Mouse (Mus musculus): Measurements from ENCODE around the gene Tns3. TPM values are rescaled to one million over a fixed set of nuclear protein-coding genes. Genes with fewer than 3 reads are reported as not detected.

Tns3 gene
- polyA plus RNA-seq, 1 experiment from 2014 or later = 30.4 TPM

DNA sequence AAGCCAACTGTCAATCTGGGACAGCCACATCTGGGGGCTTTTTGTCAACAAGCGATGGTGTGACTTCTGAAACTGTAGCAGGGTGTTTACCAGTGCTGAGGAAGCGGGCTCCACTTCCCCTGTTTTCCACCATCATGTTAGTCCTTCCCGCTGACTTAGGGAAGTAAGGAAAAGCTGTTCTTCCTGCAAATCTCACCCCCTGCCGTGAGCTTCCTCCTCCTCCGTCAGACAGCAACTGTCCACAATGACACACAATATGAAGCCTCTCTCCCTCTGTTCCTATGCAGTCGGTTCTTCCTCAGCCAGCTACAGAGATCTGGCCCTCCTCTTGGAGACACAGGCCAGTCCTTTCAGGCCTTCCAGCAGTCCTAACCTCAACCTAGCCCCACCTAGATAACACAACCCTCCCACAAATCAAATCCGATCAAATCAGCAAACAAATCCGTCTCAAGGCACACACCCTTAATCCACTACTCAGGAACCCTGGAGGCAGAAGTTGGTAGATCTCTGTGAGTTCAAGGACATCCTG, 34.4 kb downstream of the Tns3 start:
- no peak overlapping the region for H3K9ac ChIP-seq (ENCODE audit: low read length)
- H3K36me3 ChIP-seq (ENCODE audit: control insufficient read depth, insufficient read depth, low read length) = no peaks in the 10 kb centered on the region
- H3K27me3 ChIP-seq (ENCODE audit: control insufficient read depth, insufficient read depth, low read length) = no peaks in the 10 kb centered on the region
- H3K27ac ChIP-seq (ENCODE audit: low read length) = peak overlapping the region; percentile 25
- no peaks in the 10 kb centered on the region for H3K9me3 ChIP-seq (replicated peaks; ENCODE audit: control insufficient read depth, low read length)
- H3K4me1 ChIP-seq (ENCODE audit: control insufficient read depth, insufficient read depth, low read length) = peaks cover 36% of the 10 kb centered on the region
- WGBS = 69% methylated on average over 8 of the region's 8 CpGs
- ATAC-seq (ENCODE audit: insufficient read depth, low FRiP score) = no peak
- H3K4me2 ChIP-seq (ENCODE audit: low read depth, low read length) = no peak overlapping the region
- no peak overlapping the region for H3K4me3 ChIP-seq (replicated peaks; ENCODE audit: low read length)

- Histone ChIP-seq H3K4me2 (ENCODE audit: low read depth, low read length) (no peak overlapping the region), H3K9ac (ENCODE audit: low read length) (no peak overlapping the region), H3K9me3 (replicated peaks; ENCODE audit: control insufficient read depth, low read length) (no peaks in the 10 kb centered on the region), H3K4me1 (ENCODE audit: control insufficient read depth, insufficient read depth, low read length) (peaks cover 32% of the 10 kb centered on the region), H3K4me3 (replicated peaks; ENCODE audit: low read length) (no peak overlapping the region), H3K27me3 (ENCODE audit: control insufficient read depth, insufficient read depth, low read length) (no peaks in the 10 kb centered on the region), H3K27ac (ENCODE audit: low read length) (peak overlapping the region; percentile 25; the same call in 1 of the 2 replicates), H3K36me3 (ENCODE audit: control insufficient read depth, insufficient read depth, low read length) (no peaks in the 10 kb centered on the region)
- no peak for ATAC-seq (ENCODE audit: insufficient read depth, low FRiP score)
- WGBS = 85% methylated on average over 5 of the region's 5 CpGs
Observed at GRCm38 (mm10) chr11:8629326-8629725, 35.0 kb downstream of the Tns3 start.

DNA sequence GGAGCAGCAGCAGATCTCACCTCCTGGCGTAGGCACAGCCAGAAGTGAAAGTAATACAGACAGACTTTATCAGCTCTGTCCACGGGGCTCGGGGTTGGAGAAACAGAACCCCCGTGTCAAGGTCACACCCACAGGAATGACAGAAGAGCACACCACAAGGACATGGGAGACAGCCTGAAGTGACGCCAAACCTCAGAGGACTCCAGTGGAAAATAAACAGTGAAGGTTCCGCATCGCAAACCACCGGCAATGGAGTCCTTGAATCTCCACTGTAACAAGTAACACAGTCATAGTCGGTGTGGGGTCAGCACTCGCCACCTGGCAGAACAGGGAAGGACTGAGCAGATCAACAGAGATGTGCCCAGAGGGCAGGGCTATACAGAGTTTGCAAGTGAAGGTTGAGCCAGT, 35.5 kb downstream of the Tns3 start:
- H3K27ac ChIP-seq (ENCODE audit: low read length) = peak overlapping the region; percentile 9; the same call in 1 of the 2 replicates

GRCm38 (mm10) chr11:8627156-8627555, 37.2 kb downstream of the Tns3 start:
- Histone ChIP-seq H3K27ac (ENCODE audit: low read length) (no peak overlapping the region), H3K4me3 (replicated peaks; ENCODE audit: low read length) (no peak overlapping the region), H3K27me3 (ENCODE audit: control insufficient read depth, insufficient read depth, low read length) (no peaks in the 10 kb centered on the region), H3K9me3 (replicated peaks; ENCODE audit: control insufficient read depth, low read length) (no peaks in the 10 kb centered on the region), H3K4me2 (ENCODE audit: low read depth, low read length) (no peak overlapping the region), H3K36me3 (ENCODE audit: control insufficient read depth, insufficient read depth, low read length) (no peaks in the 10 kb centered on the region), H3K9ac (ENCODE audit: low read length) (no peak overlapping the region), H3K4me1 (ENCODE audit: control insufficient read depth, insufficient read depth, low read length) (peaks cover 37% of the 10 kb centered on the region)
- 86% methylated on average over 6 of the region's 6 CpGs for WGBS
- no peak for ATAC-seq (ENCODE audit: insufficient read depth, low FRiP score)

More for the DNA sequence above, 35.5 kb downstream of the Tns3 start:
- H3K36me3 ChIP-seq (ENCODE audit: control insufficient read depth, insufficient read depth, low read length) = no peaks in the 10 kb centered on the region
- H3K4me3 ChIP-seq (replicated peaks; ENCODE audit: low read length) = no peak overlapping the region
- H3K9ac ChIP-seq (ENCODE audit: low read length) = no peak overlapping the region
- WGBS = 58% methylated on average over 10 of the region's 10 CpGs
- H3K27me3 ChIP-seq (ENCODE audit: control insufficient read depth, insufficient read depth, low read length) = no peaks in the 10 kb centered on the region
- ATAC-seq (ENCODE audit: insufficient read depth, low FRiP score) = no peak
- H3K4me1 ChIP-seq (ENCODE audit: control insufficient read depth, insufficient read depth, low read length) = peaks cover 30% of the 10 kb centered on the region
- H3K4me2 ChIP-seq (ENCODE audit: low read depth, low read length) = no peak overlapping the region
- H3K9me3 ChIP-seq (replicated peaks; ENCODE audit: control insufficient read depth, low read length) = no peaks in the 10 kb centered on the region

GRCm38 (mm10) chr11:8626715-8627114, 37.6 kb downstream of the Tns3 start:
- Histone ChIP-seq H3K9ac (ENCODE audit: low read length) (no peak overlapping the region), H3K27me3 (ENCODE audit: control insufficient read depth, insufficient read depth, low read length) (no peaks in the 10 kb centered on the region), H3K4me3 (replicated peaks; ENCODE audit: low read length) (no peak overlapping the region), H3K4me1 (ENCODE audit: control insufficient read depth, insufficient read depth, low read length) (peaks cover 38% of the 10 kb centered on the region), H3K4me2 (ENCODE audit: low read depth, low read length) (no peak overlapping the region), H3K27ac (ENCODE audit: low read length) (no peak overlapping the region), H3K36me3 (ENCODE audit: control insufficient read depth, insufficient read depth, low read length) (no peaks in the 10 kb centered on the region), H3K9me3 (replicated peaks; ENCODE audit: control insufficient read depth, low read length) (no peaks in the 10 kb centered on the region)
- WGBS = 87% methylated on average over 6 of the region's 6 CpGs
- ATAC-seq (ENCODE audit: insufficient read depth, low FRiP score) = no peak

- H3K27ac ChIP-seq (ENCODE audit: low read length) = peak overlapping the region; percentile 36; the same call in 1 of the 2 replicates
- WGBS = 64% methylated on average over 10 of the region's 10 CpGs
Observed at GRCm38 (mm10) chr11:8625915-8626604, 38.3 kb downstream of the Tns3 start.

GRCm38 (mm10) chr11:8625451-8625850, 38.9 kb downstream of the Tns3 start:
- H3K4me2 ChIP-seq (ENCODE audit: low read depth, low read length) = no peak overlapping the region
- no peaks in the 10 kb centered on the region for H3K27me3 ChIP-seq (ENCODE audit: control insufficient read depth, insufficient read depth, low read length)
- WGBS = 56% methylated on average over 6 of the region's 6 CpGs
- peaks cover 44% of the 10 kb centered on the region for H3K4me1 ChIP-seq (ENCODE audit: control insufficient read depth, insufficient read depth, low read length)
- no peak for ATAC-seq (ENCODE audit: insufficient read depth, low FRiP score)
- H3K9ac ChIP-seq (ENCODE audit: low read length) = peak overlapping the region; percentile 89; the same call in 1 of the 2 replicates
- peak overlapping the region; percentile 21 for H3K27ac ChIP-seq (ENCODE audit: low read length)
- H3K36me3 ChIP-seq (ENCODE audit: control insufficient read depth, insufficient read depth, low read length) = no peaks in the 10 kb centered on the region
- H3K4me3 ChIP-seq (replicated peaks; ENCODE audit: low read length) = no peak overlapping the region
- no peaks in the 10 kb centered on the region for H3K9me3 ChIP-seq (replicated peaks; ENCODE audit: control insufficient read depth, low read length)

More at GRCm38 (mm10) chr11:8625915-8626604, 38.3 kb downstream of the Tns3 start:
- no peaks in the 10 kb centered on the region for H3K36me3 ChIP-seq (ENCODE audit: control insufficient read depth, insufficient read depth, low read length)
- no peaks in the 10 kb centered on the region for H3K9me3 ChIP-seq (replicated peaks; ENCODE audit: control insufficient read depth, low read length)
- no peak overlapping the region for H3K9ac ChIP-seq (ENCODE audit: low read length)
- H3K4me1 ChIP-seq (ENCODE audit: control insufficient read depth, insufficient read depth, low read length) = peaks cover 44% of the 10 kb centered on the region
- H3K4me3 ChIP-seq (replicated peaks; ENCODE audit: low read length) = no peak overlapping the region
- no peaks in the 10 kb centered on the region for H3K27me3 ChIP-seq (ENCODE audit: control insufficient read depth, insufficient read depth, low read length)
- no peak overlapping the region for H3K4me2 ChIP-seq (ENCODE audit: low read depth, low read length)
- no peak for ATAC-seq (ENCODE audit: insufficient read depth, low FRiP score)

GRCm38 (mm10) chr11:8624179-8624886, 40.0 kb downstream of the Tns3 start:
- WGBS = under 1% methylated on average over 74 of the region's 74 CpGs
- Histone ChIP-seq H3K4me1 (ENCODE audit: control insufficient read depth, insufficient read depth, low read length) (peaks cover 37% of the 10 kb centered on the region), H3K9ac (ENCODE audit: low read length) (peak overlapping the region; percentile 89), H3K9me3 (replicated peaks; ENCODE audit: control insufficient read depth, low read length) (no peaks in the 10 kb centered on the region), H3K36me3 (ENCODE audit: control insufficient read depth, insufficient read depth, low read length) (no peaks in the 10 kb centered on the region), H3K27ac (ENCODE audit: low read length) (peak overlapping the region; percentile 59), H3K4me2 (ENCODE audit: low read depth, low read length) (peak overlapping the region; percentile 100), H3K27me3 (ENCODE audit: control insufficient read depth, insufficient read depth, low read length) (no peaks in the 10 kb centered on the region), H3K4me3 (replicated peaks; ENCODE audit: low read length) (peak overlapping the region; percentile 77)
- peak; percentile 65 for ATAC-seq (ENCODE audit: insufficient read depth, low FRiP score)

DNA sequence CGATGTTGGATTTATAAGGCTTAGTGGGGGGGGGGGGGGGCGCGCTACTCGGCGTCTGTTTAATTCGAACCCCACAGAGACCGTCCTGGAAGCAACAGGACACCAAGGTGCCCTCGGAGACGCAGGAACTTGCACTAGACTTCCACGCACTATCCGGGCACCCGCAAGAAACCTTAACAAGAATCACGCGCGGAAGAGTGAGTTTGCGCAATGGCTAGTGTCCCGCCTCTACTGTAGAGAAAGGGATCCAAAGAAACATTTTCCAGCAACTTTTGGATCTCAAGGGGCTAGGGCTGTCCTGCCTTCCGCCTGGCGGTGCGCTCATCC, 40.5 kb downstream of the Tns3 start:
- Histone ChIP-seq H3K27ac (ENCODE audit: low read length) (peak overlapping the region; percentile 59), H3K27me3 (ENCODE audit: control insufficient read depth, insufficient read depth, low read length) (no peaks in the 10 kb centered on the region), H3K4me1 (ENCODE audit: control insufficient read depth, insufficient read depth, low read length) (peaks cover 37% of the 10 kb centered on the region), H3K4me2 (ENCODE audit: low read depth, low read length) (peak overlapping the region; percentile 100), H3K36me3 (ENCODE audit: control insufficient read depth, insufficient read depth, low read length) (no peaks in the 10 kb centered on the region), H3K9ac (ENCODE audit: low read length) (peak overlapping the region; percentile 89), H3K9me3 (replicated peaks; ENCODE audit: control insufficient read depth, low read length) (no peaks in the 10 kb centered on the region), H3K4me3 (replicated peaks; ENCODE audit: low read length) (peak overlapping the region; percentile 77)
- WGBS = 4% methylated on average over 20 of the region's 20 CpGs
- ATAC-seq (ENCODE audit: insufficient read depth, low FRiP score) = no peak

Measured in stomach, embryonic 16.5 days (tissue).